Mouse (Mus musculus) layer of hippocampus, postnatal 14 days (tissue): ENCODE results near the gene Snx13. TPM values are rescaled to one million over a fixed set of nuclear protein-coding genes. Genes with fewer than 3 reads are reported as not detected.

Experiments
- DNase-seq, 2 experiments: peaks; one replicate each; pipeline ENCODE4 v3.0.0; 2021 to 2022; ENCODE audit warnings: low spot score in 2 of 2, mixed read lengths in 1 of 2
- total RNA-seq, 2 experiments: library from RNA; stranded (reverse); gene quantifications; 2 replicates each; pipeline ENCODE4 v1.2.3; 2021

The Snx13 gene
- total RNA-seq, 2 experiments from 2014 or later: 58.7 to 59.0 TPM

GRCm38 (mm10) chr12:35046310-35046998, 532 bp upstream of the Snx13 start:
- no peak for DNase-seq

- DNase-seq: peak in 1 of 2 experiments; percentile 34
Observed at GRCm38 (mm10) chr12:35047320-35048225, 587 bp downstream of the Snx13 start.

- no peak for DNase-seq
Observed at GRCm38 (mm10) chr12:35048891-35049290, 1.9 kb downstream of the Snx13 start.

- DNase-seq: no peak
Observed at GRCm38 (mm10) chr12:35050501-35050900, 3.5 kb downstream of the Snx13 start.

GRCm38 (mm10) chr12:35050964-35051758, 4.2 kb downstream of the Snx13 start:
- DNase-seq: no peak

- DNase-seq: no peak
Observed at GRCm38 (mm10) chr12:35054420-35054819, 7.4 kb downstream of the Snx13 start.

- DNase-seq: no peak
Observed at GRCm38 (mm10) chr12:35055114-35056095, 8.4 kb downstream of the Snx13 start.

- DNase-seq: no peak
Observed at GRCm38 (mm10) chr12:35063697-35064468, 16.9 kb downstream of the Snx13 start.

- no peak for DNase-seq
Observed at GRCm38 (mm10) chr12:35067621-35068020, 20.6 kb downstream of the Snx13 start.

GRCm38 (mm10) chr12:35071336-35071735, 24.4 kb downstream of the Snx13 start:
- DNase-seq: no peak

- no peak for DNase-seq
Observed at GRCm38 (mm10) chr12:35072178-35072577, 25.2 kb downstream of the Snx13 start.

- no peak for DNase-seq
Observed at GRCm38 (mm10) chr12:35075993-35076392, 29.0 kb downstream of the Snx13 start.

- no peak for DNase-seq
Observed at GRCm38 (mm10) chr12:35123549-35123948, 76.6 kb downstream of the Snx13 start.

GRCm38 (mm10) chr12:35153186-35153585, 106.2 kb downstream of the Snx13 start:
- DNase-seq: no peak

GRCm38 (mm10) chr12:35154149-35154548, 107.2 kb downstream of the Snx13 start:
- no peak for DNase-seq

GRCm38 (mm10) chr12:35157237-35157636, 110.3 kb downstream of the Snx13 start:
- no peak for DNase-seq

- DNase-seq: no peak
Observed at GRCm38 (mm10) chr12:35161690-35162089, 114.7 kb downstream of the Snx13 start.

GRCm38 (mm10) chr12:35170275-35170674, 123.3 kb downstream of the Snx13 start:
- DNase-seq: no peak

GRCm38 (mm10) chr12:35175938-35176337, 129.0 kb downstream of the Snx13 start:
- DNase-seq: no peak
